In genomic region chr10:37711459-37711858, GRCm38 (mm10) we compare ENCODE assay signal across 21 mouse cellular contexts.
DNase-seq lines count a peak whose midpoint lies in the region; ATAC-seq and TF ChIP-seq lines count a peak whose summit lies in the region.
"Had no signal": no experiment of that assay in that cellular context is flagged by ENCODE, and none has a peak within 500 bp of the region (broad histone marks: within the 10 kb centered on the region; RNA-seq: fewer than 3 reads in every experiment).

No protein-coding gene starts in this region.

- no peak overlapping the region for H3K4me3 ChIP-seq in heart, postnatal 0 days (ENCODE audit: low read depth, low read length)
- H3K4me3 ChIP-seq in limb, embryonic 14.5 days (replicated peaks; ENCODE audit: low read length): no peak overlapping the region
- H3K4me3 ChIP-seq in limb, embryonic 10.5 days: no peak overlapping the region
- H3K4me3 ChIP-seq: embryonic facial prominence, embryonic 15.5 days; erythroblast, embryonic 14.5 days; forebrain, embryonic 10.5 days; gastrocnemius, adult 2 months; heart, embryonic 15.5 days; hindbrain, embryonic 10.5 days had no signal

- no peaks in the 10 kb centered on the region for H3K4me1 ChIP-seq in heart, postnatal 0 days (ENCODE audit: control insufficient read depth, insufficient read depth)
- H3K4me1 ChIP-seq in limb, embryonic 14.5 days (ENCODE audit: control insufficient read depth, insufficient read depth, low read length): no peaks in the 10 kb centered on the region
- no peaks in the 10 kb centered on the region for H3K4me1 ChIP-seq in limb, embryonic 10.5 days
- H3K4me1 ChIP-seq: embryonic facial prominence, embryonic 15.5 days; heart, embryonic 15.5 days; hindbrain, embryonic 10.5 days had no signal

- ATAC-seq in heart, postnatal 0 days (ENCODE audit: insufficient read depth, low read depth): no peak
- ATAC-seq in limb, embryonic 14.5 days (ENCODE audit: low FRiP score, low read depth): no peak
- ATAC-seq: forebrain, embryonic 14.5 days had no signal

- H3K27ac ChIP-seq in heart, postnatal 0 days (ENCODE audit: low read depth): no peak overlapping the region
- H3K27ac ChIP-seq in limb, embryonic 14.5 days (replicated peaks; ENCODE audit: low read depth, low read length): no peak overlapping the region
- no peak overlapping the region for H3K27ac ChIP-seq in limb, embryonic 10.5 days
- H3K27ac ChIP-seq: embryonic facial prominence, embryonic 15.5 days; forebrain, embryonic 10.5 days; gastrocnemius, adult 2 months; heart, embryonic 15.5 days; hindbrain, embryonic 10.5 days; hindbrain, embryonic 14.5 days had no signal

- no peak for TF ChIP-seq POLR2A in limb, embryonic 14.5 days (IDR thresholded peaks at IDR 0.05; ENCODE audit: borderline replicate concordance, extremely low read depth, insufficient read depth, insufficient read length)

- no peak overlapping the region for H3K4me2 ChIP-seq in heart, postnatal 0 days (ENCODE audit: low read depth, low read length)
- H3K4me2 ChIP-seq in limb, embryonic 14.5 days (replicated peaks; ENCODE audit: low read depth, low read length, severe bottlenecking): no peak overlapping the region
- H3K4me2 ChIP-seq: embryonic facial prominence, embryonic 15.5 days; heart, embryonic 11.5 days; heart, embryonic 15.5 days; hindbrain, embryonic 14.5 days had no signal

- no peaks in the 10 kb centered on the region for H3K9me3 ChIP-seq in heart, postnatal 0 days (replicated peaks; ENCODE audit: control insufficient read depth, low read length)
- H3K9me3 ChIP-seq in limb, embryonic 14.5 days (ENCODE audit: control insufficient read depth, low read length): no peaks in the 10 kb centered on the region
- H3K9me3 ChIP-seq in limb, embryonic 10.5 days (replicated peaks): no peaks in the 10 kb centered on the region
- H3K9me3 ChIP-seq: embryonic facial prominence, embryonic 15.5 days; forebrain, embryonic 10.5 days; heart, embryonic 15.5 days; hindbrain, embryonic 10.5 days had no signal

- H3K9ac ChIP-seq in heart, postnatal 0 days (replicated peaks; ENCODE audit: low read depth, low read length): no peak overlapping the region
- no peak overlapping the region for H3K9ac ChIP-seq in limb, embryonic 14.5 days (ENCODE audit: low read depth, low read length, severe bottlenecking)
- H3K9ac ChIP-seq: embryonic facial prominence, embryonic 15.5 days; heart, embryonic 15.5 days; hindbrain, embryonic 14.5 days had no signal

- H3K27me3 ChIP-seq in heart, postnatal 0 days (ENCODE audit: control insufficient read depth, insufficient read depth, low read length): no peaks in the 10 kb centered on the region
- H3K27me3 ChIP-seq in limb, embryonic 14.5 days (ENCODE audit: control insufficient read depth, insufficient read depth, low read length): no peaks in the 10 kb centered on the region
- H3K27me3 ChIP-seq in limb, embryonic 10.5 days (ENCODE audit: low read depth, poor library complexity, severe bottlenecking): no peaks in the 10 kb centered on the region
- H3K27me3 ChIP-seq: embryonic facial prominence, embryonic 15.5 days; heart, embryonic 15.5 days had no signal

- no peak for TF ChIP-seq EP300 in heart, postnatal 0 days (IDR thresholded peaks at IDR 0.05; ENCODE audit: low read depth)

- peak; percentile 15 for DNase-seq in heart, postnatal 0 days (ENCODE audit: low spot score)
- DNase-seq in heart, adult 11 months: no peak
- peak; percentile 23 for DNase-seq in limb, embryonic 14.5 days (ENCODE audit: low spot score)
- no peak for DNase-seq in limb, embryonic 10.5 days (ENCODE audit: low spot score)
- DNase-seq in 3T3-L1 (ENCODE audit: low read depth, low spot score) (peak; percentile 42), adipocyte (ENCODE audit: low spot score) (peak; percentile 7)
- DNase-seq in thymus, postnatal 0 days (ENCODE audit: low spot score): no peak
- DNase-seq: adrenal gland, postnatal 10 days; cerebellum, adult 11 months; cerebellum, adult 9-11 months; cerebellum, postnatal 36 days; gastrocnemius, adult 2 months; gastrocnemius, postnatal 25 days had no signal

- TF ChIP-seq CTCF in heart, postnatal 0 days (IDR thresholded peaks at IDR 0.05; ENCODE audit: low read depth): no peak

- no peaks in the 10 kb centered on the region for H3K36me3 ChIP-seq in heart, postnatal 0 days (replicated peaks; ENCODE audit: control insufficient read depth, insufficient read depth, low read length)
- no peaks in the 10 kb centered on the region for H3K36me3 ChIP-seq in limb, embryonic 14.5 days (ENCODE audit: control insufficient read depth, insufficient read depth, low read length)
- H3K36me3 ChIP-seq in limb, embryonic 10.5 days: no peaks in the 10 kb centered on the region
- H3K36me3 ChIP-seq: embryonic facial prominence, embryonic 15.5 days; forebrain, embryonic 10.5 days; heart, embryonic 15.5 days; hindbrain, embryonic 10.5 days had no signal

Comparison
In these comparisons a context has a peak if more than half of its experiments do, and no peak if none do; other contexts are left out.
1. DNase-seq: peak in heart, postnatal 0 days (single experiment), limb, embryonic 14.5 days (single experiment), 3T3-L1 (single experiment) and adipocyte (single experiment); none in heart, adult 11 months (single experiment), limb, embryonic 10.5 days (single experiment) and thymus, postnatal 0 days (single experiment).